Mouse (Mus musculus): ENCODE measurements around the gene Gm7995. TPM values are rescaled to one million over a fixed set of nuclear protein-coding genes. Genes with fewer than 3 reads are reported as not detected.
"Not testable (repeated sequence)": the region's sequence is repeated elsewhere in the genome, so short reads cannot be mapped to it uniquely, and the experiment has no call there.

Gene Gm7995
- not detected for total RNA-seq (2022)

- not testable (repeated sequence) for DNase-seq (ENCODE audit: low spot score)
Measured at GRCm38 (mm10) chr14:42309910-42310309, at the start of gene Gm7995. TSS of gene Gm7995 (plus strand) at chr14:42310210.

GRCm38 (mm10) chr14:42297258-42297657 is 12.8 kb upstream of the Gm7995 start, which contains the start of gene Gm9611:
TSS of gene Gm9611 (minus strand) at chr14:42297358.
- not testable (repeated sequence) for DNase-seq (ENCODE audit: low spot score)

Small RNAs within 50 kb of the gene (microRNA-seq; reads per million reads assigned to microRNA genes)
- gene Gm25208 (not detected), gene Gm25892 (not detected)

Other genes starting within 250 kb of the Gm7995 start
- not detected for gene Gm7951, start 192.8 kb upstream of the Gm7995 start, total RNA-seq (2022)
- gene Gm17027, start 147.6 kb upstream of the Gm7995 start, total RNA-seq (2022), result not detected
- gene Gm3573, start 119.4 kb upstream of the Gm7995 start, total RNA-seq (2022), result not detected
- not detected for gene Gm17026, start 50.2 kb upstream of the Gm7995 start, total RNA-seq (2022)
- not detected for gene Gm9611, start 12.9 kb upstream of the Gm7995 start, total RNA-seq (2022)
- gene Gm8005, start 129.5 kb downstream of the Gm7995 start, total RNA-seq (2022), result not detected
- not detected for gene Gm8011, start 153.7 kb downstream of the Gm7995 start, total RNA-seq (2022)
- not detected for gene Gm8020, start 192.1 kb downstream of the Gm7995 start, total RNA-seq (2022)
- gene Gm8024, start 214.1 kb downstream of the Gm7995 start, total RNA-seq (2022), result not detected

Measured in heart, adult 8-10 months (tissue).